ENCODE assay signal across 8 mouse cellular contexts in genomic region chr7:140856785-140857549, GRCm38 (mm10). TPM values are rescaled to one million over a fixed set of nuclear protein-coding genes. Genes with fewer than 3 reads are reported as not detected.
DNase-seq lines count a peak whose midpoint lies in the region; ATAC-seq and TF ChIP-seq lines count a peak whose summit lies in the region.

Gene Ric8a, plus strand, starts transcription at chr7:140856957.

- peaks cover 12% of the 10 kb centered on the region; the same call in 1 of the 2 replicates for H3K4me1 ChIP-seq in bone marrow macrophage, adult 2 months (ENCODE audit: control insufficient read depth, insufficient read depth, low read length)
- H3K4me1 ChIP-seq in embryonic facial prominence, embryonic 15.5 days: peaks cover 34% of the 10 kb centered on the region
- peaks cover 25% of the 10 kb centered on the region for H3K4me1 ChIP-seq in limb, embryonic 12.5 days (replicated peaks)
- H3K4me1 ChIP-seq in midbrain, embryonic 14.5 days (ENCODE audit: control insufficient read depth, insufficient read depth, low read length): peaks cover 22% of the 10 kb centered on the region

- DNase-seq in A20 (ENCODE audit: low read depth, low spot score): peak; percentile 89
- peak; percentile 94 for DNase-seq in heart, adult 8-10 months (ENCODE audit: low spot score)
- peak; percentile 89 to 90 for DNase-seq in kidney, adult 8-10 months
- peak; percentile 87 for DNase-seq in midbrain, embryonic 14.5 days
- peak; percentile 79 to 85 for DNase-seq in spleen, adult 18-20 months

- peak within 1 kb of the TSS; percentile 99 for H3K4me2 ChIP-seq in embryonic facial prominence, embryonic 15.5 days (replicated peaks)
- H3K4me2 ChIP-seq in limb, embryonic 12.5 days: peak within 1 kb of the TSS; percentile 100
- peak within 1 kb of the TSS; percentile 92 for H3K4me2 ChIP-seq in midbrain, embryonic 14.5 days (ENCODE audit: low read length)

- under 1% methylated on average over 50 of the region's 50 CpGs for WGBS in embryonic facial prominence, embryonic 15.5 days
- WGBS in limb, embryonic 12.5 days: under 1% methylated on average over 50 of the region's 50 CpGs
- under 1% methylated on average over 50 of the region's 50 CpGs for WGBS in midbrain, embryonic 14.5 days

- peak; percentile 87 for ATAC-seq in embryonic facial prominence, embryonic 15.5 days (ENCODE audit: insufficient number of reproducible peaks, low FRiP score, low TSS enrichment, low read depth)
- peak; percentile 79 for ATAC-seq in limb, embryonic 12.5 days (ENCODE audit: insufficient number of reproducible peaks, insufficient read depth, low FRiP score, low TSS enrichment, low read depth)
- ATAC-seq in midbrain, embryonic 14.5 days (ENCODE audit: low FRiP score, low TSS enrichment): peak; percentile 78

- TF ChIP-seq CTCF in bone marrow macrophage, adult 2 months (IDR thresholded peaks at IDR 0.05; ENCODE audit: low read depth, low read length): no peak

- peak within 1 kb of the TSS; percentile 86 for H3K4me3 ChIP-seq in bone marrow macrophage, adult 2 months (ENCODE audit: insufficient read depth, low read length)
- H3K4me3 ChIP-seq in embryonic facial prominence, embryonic 15.5 days (replicated peaks): peak within 1 kb of the TSS; percentile 90
- peak within 1 kb of the TSS; percentile 75 for H3K4me3 ChIP-seq in limb, embryonic 12.5 days (replicated peaks)
- H3K4me3 ChIP-seq in midbrain, embryonic 14.5 days (replicated peaks; ENCODE audit: low read depth, low read length): peak within 1 kb of the TSS; percentile 85

- H3K27ac ChIP-seq in bone marrow macrophage, adult 2 months (ENCODE audit: insufficient read depth, low read depth, low read length): peak within 1 kb of the TSS; percentile 83
- peak within 1 kb of the TSS; percentile 92 for H3K27ac ChIP-seq in embryonic facial prominence, embryonic 15.5 days (replicated peaks)
- peak within 1 kb of the TSS; percentile 82 for H3K27ac ChIP-seq in limb, embryonic 12.5 days
- peak within 1 kb of the TSS; percentile 91 for H3K27ac ChIP-seq in midbrain, embryonic 14.5 days (replicated peaks; ENCODE audit: low read depth, low read length)

- TF ChIP-seq POLR2A in bone marrow macrophage, adult 2 months (IDR thresholded peaks at IDR 0.05; ENCODE audit: borderline replicate concordance, low read depth, low read length): no peak

- H3K9ac ChIP-seq in embryonic facial prominence, embryonic 15.5 days: peak within 1 kb of the TSS; percentile 85
- H3K9ac ChIP-seq in limb, embryonic 12.5 days (replicated peaks): peak within 1 kb of the TSS; percentile 90
- H3K9ac ChIP-seq in midbrain, embryonic 14.5 days (replicated peaks; ENCODE audit: low read length): peak within 1 kb of the TSS; percentile 90

- no peaks in the 10 kb centered on the region for H3K9me3 ChIP-seq in embryonic facial prominence, embryonic 15.5 days (replicated peaks)
- H3K9me3 ChIP-seq in limb, embryonic 12.5 days: no peaks in the 10 kb centered on the region
- no peaks in the 10 kb centered on the region for H3K9me3 ChIP-seq in midbrain, embryonic 14.5 days (ENCODE audit: control insufficient read depth, low read length)

- H3K36me3 ChIP-seq in embryonic facial prominence, embryonic 15.5 days: peaks cover 60% of the 10 kb centered on the region
- H3K36me3 ChIP-seq in limb, embryonic 12.5 days: peaks cover 66% of the 10 kb centered on the region
- H3K36me3 ChIP-seq in midbrain, embryonic 14.5 days (ENCODE audit: control insufficient read depth, insufficient read depth, low read length): peaks cover 63% of the 10 kb centered on the region

- H3K27me3 ChIP-seq in embryonic facial prominence, embryonic 15.5 days: no peaks in the 10 kb centered on the region
- no peaks in the 10 kb centered on the region for H3K27me3 ChIP-seq in limb, embryonic 12.5 days
- H3K27me3 ChIP-seq in midbrain, embryonic 14.5 days (ENCODE audit: control insufficient read depth, insufficient read depth, low read length): no peaks in the 10 kb centered on the region

RNA-seq across cellular contexts. Expression of gene Ric8a, which starts in this region (rescaled TPM):
- 58.2 and 61.2 TPM in 2 replicates for polyA plus RNA-seq in bone marrow macrophage, adult 2 months (2012; ENCODE audit: insufficient read depth, insufficient read length, missing spikeins)
- 78.8 and 86.1 TPM in 2 replicates for polyA plus RNA-seq in embryonic facial prominence, embryonic 15.5 days (2015; fragmentation: Nextera tagmentation; extraction: Ambion mirVana)
- 10 to 100 TPM; 22.3 to 24.4 (median 23.3) TPM for total RNA-seq in heart, adult 8-10 months (2022)
- polyA plus RNA-seq in limb, embryonic 12.5 days (2016; fragmentation: Nextera tagmentation; extraction: Ambion mirVana): 53.0 and 60.3 TPM in 2 replicates
- polyA plus RNA-seq in midbrain, embryonic 14.5 days (2014; fragmentation: Nextera tagmentation; extraction: Ambion mirVana): 98.6 and 99.6 TPM in 2 replicates

Comparison
In these comparisons a context has a peak if more than half of its experiments do, and no peak if none do; other contexts are left out.
1. Peak in every context shown above with its lines: DNase-seq, ATAC-seq, H3K4me3 ChIP-seq and H3K27ac ChIP-seq.